Mouse (Mus musculus) stomach, embryonic 15.5 days (tissue): Measurements from ENCODE around the gene Plekhg3. TPM values are rescaled to one million over a fixed set of nuclear protein-coding genes. Genes with fewer than 3 reads are reported as not detected.
A peak's percentile ranks its signal among the peaks of the same experiment; 100 is the strongest.

Source experiments
- ATAC-seq: fragments of 200-750 bp; cut with Nextera tagmentation; 2 replicates; pipeline ENCODE4 v1.8.0; 2017; ENCODE audit warnings: low read depth, moderate number of reproducible peaks, moderate TSS enrichment; ENCODE audit not compliant: insufficient read depth, low FRiP score
- H3K27ac ChIP-seq: fragments of 300-500 bp; sonication (generic); 2 replicates; pipeline ENCODE4 v1.5.1; 2015; ENCODE audit warnings: mild to moderate bottlenecking, inconsistent platforms
- H3K27me3 ChIP-seq: fragments of 300-500 bp; sonication (generic); replicated peaks from 2 replicates; pipeline ENCODE4 v1.6.1; 2015; ENCODE audit warnings: inconsistent platforms
- H3K36me3 ChIP-seq: fragments of 300-500 bp; sonication (generic); 2 replicates; pipeline ENCODE4 v1.6.1; 2015; ENCODE audit warnings: inconsistent platforms
- H3K4me1 ChIP-seq: fragments of 300-500 bp; sonication (generic); 2 replicates; pipeline ENCODE4 v1.6.1; 2015; ENCODE audit warnings: inconsistent platforms
- H3K4me2 ChIP-seq: fragments of 300-500 bp; sonication (generic); 2 replicates; pipeline ENCODE4 v1.6.1; 2015; ENCODE audit warnings: mild to moderate bottlenecking, inconsistent platforms
- H3K4me3 ChIP-seq: fragments of 300-500 bp; sonication (generic); replicated peaks from 2 replicates; pipeline ENCODE4 v1.5.1; 2015; ENCODE audit warnings: inconsistent platforms
- H3K9ac ChIP-seq: fragments of 300-500 bp; sonication (generic); 2 replicates; pipeline ENCODE4 v1.6.1; 2015; ENCODE audit warnings: inconsistent platforms
- H3K9me3 ChIP-seq: fragments of 300-500 bp; sonication (generic); 2 replicates; pipeline ENCODE4 v1.6.1; 2016; ENCODE audit warnings: inconsistent platforms
- WGBS: fragments of 180-500 bp; shearing (Covaris S2); methylation state at CpG from one replicate; pipeline ENCODE4 v1.1.7; 2015; 5-methylcytosine and 5-hydroxymethylcytosine counted together
- polyA plus RNA-seq: library from polyadenylated mRNA; unstranded; fragments of >200 nt; fragmentation: Nextera tagmentation; extraction: Ambion mirVana; gene quantifications from 2 replicates; pipeline ENCODE4 v1.2.1, GENCODE M21; 2015

Gene Plekhg3
- 11.5 and 13.9 TPM in 2 replicates for polyA plus RNA-seq

- H3K9me3 ChIP-seq = no peaks in the 10 kb centered on the region
- 55% methylated on average over 6 of the region's 6 CpGs for WGBS
- H3K4me3 ChIP-seq = no peak within 1 kb of the TSS
- ATAC-seq = no peak
- H3K9ac ChIP-seq = no peak within 1 kb of the TSS
- H3K4me1 ChIP-seq = peaks cover 19% of the 10 kb centered on the region
- H3K27me3 ChIP-seq = no peaks in the 10 kb centered on the region
- no peaks in the 10 kb centered on the region for H3K36me3 ChIP-seq
- peak within 1 kb of the TSS; percentile 96; the same call in 1 of the 2 replicates for H3K4me2 ChIP-seq
- H3K27ac ChIP-seq = peak within 1 kb of the TSS; percentile 41; the same call in 1 of the 2 replicates
Measured at GRCm38 (mm10) chr12:76530580-76531139, at the start of gene Plekhg3. Plekhg3 (plus strand) TSS chr12:76530891.

- Histone ChIP-seq H3K36me3 (no peaks in the 10 kb centered on the region), H3K27ac (no peak overlapping the region; the same call in 1 of the 2 replicates), H3K4me2 (no peak overlapping the region), H3K27me3 (no peaks in the 10 kb centered on the region), H3K4me3 (no peak overlapping the region), H3K4me1 (peaks cover 20% of the 10 kb centered on the region), H3K9me3 (no peaks in the 10 kb centered on the region), H3K9ac (no peak overlapping the region)
- 75% methylated on average over 2 of the region's 2 CpGs for WGBS
- ATAC-seq = no peak
Measured at GRCm38 (mm10) chr12:76482446-76482845, 48.2 kb upstream of the Plekhg3 start.

- Histone ChIP-seq H3K4me3 (no peak overlapping the region), H3K36me3 (no peaks in the 10 kb centered on the region), H3K9me3 (no peaks in the 10 kb centered on the region), H3K27ac (no peak overlapping the region; the same call in 1 of the 2 replicates), H3K9ac (no peak overlapping the region), H3K27me3 (no peaks in the 10 kb centered on the region), H3K4me1 (peaks cover 20% of the 10 kb centered on the region), H3K4me2 (no peak overlapping the region)
- ATAC-seq = no peak
- 82% methylated on average over 2 of the region's 2 CpGs for WGBS
Measured at GRCm38 (mm10) chr12:76482948-76483347, 47.7 kb upstream of the Plekhg3 start.

GRCm38 (mm10) chr12:76484881-76485280 is 45.8 kb upstream of the Plekhg3 start:
- Histone ChIP-seq H3K27ac (peak overlapping the region; percentile 57), H3K36me3 (no peaks in the 10 kb centered on the region), H3K4me3 (no peak overlapping the region), H3K9ac (no peak overlapping the region), H3K27me3 (no peaks in the 10 kb centered on the region), H3K4me1 (peaks cover 10% of the 10 kb centered on the region), H3K4me2 (no peak overlapping the region), H3K9me3 (no peaks in the 10 kb centered on the region)
- 29% methylated on average over 4 of the region's 4 CpGs for WGBS
- ATAC-seq = no peak

GRCm38 (mm10) chr12:76485381-76485780 is 45.3 kb upstream of the Plekhg3 start:
- peak overlapping the region; percentile 57 for H3K27ac ChIP-seq
- no peaks in the 10 kb centered on the region for H3K27me3 ChIP-seq
- no peaks in the 10 kb centered on the region for H3K36me3 ChIP-seq
- H3K9ac ChIP-seq = no peak overlapping the region
- H3K9me3 ChIP-seq = no peaks in the 10 kb centered on the region
- 26% methylated on average over 11 of the region's 11 CpGs for WGBS
- peaks cover 10% of the 10 kb centered on the region for H3K4me1 ChIP-seq
- H3K4me3 ChIP-seq = no peak overlapping the region
- no peak for ATAC-seq
- no peak overlapping the region for H3K4me2 ChIP-seq

GRCm38 (mm10) chr12:76486943-76487342 is 43.7 kb upstream of the Plekhg3 start:
- Histone ChIP-seq H3K4me2 (no peak overlapping the region), H3K9ac (no peak overlapping the region), H3K4me3 (no peak overlapping the region), H3K9me3 (no peaks in the 10 kb centered on the region), H3K27me3 (no peaks in the 10 kb centered on the region), H3K27ac (no peak overlapping the region), H3K36me3 (no peaks in the 10 kb centered on the region), H3K4me1 (peaks cover 10% of the 10 kb centered on the region)
- ATAC-seq = no peak
- WGBS = 65% methylated on average over 9 of the region's 9 CpGs

GRCm38 (mm10) chr12:76490798-76491197 is 39.9 kb upstream of the Plekhg3 start:
- Histone ChIP-seq H3K4me2 (no peak overlapping the region), H3K4me1 (no peaks in the 10 kb centered on the region), H3K27ac (no peak overlapping the region), H3K9me3 (no peaks in the 10 kb centered on the region), H3K27me3 (no peaks in the 10 kb centered on the region), H3K9ac (no peak overlapping the region), H3K4me3 (no peak overlapping the region), H3K36me3 (no peaks in the 10 kb centered on the region)
- no peak for ATAC-seq
- 75% methylated on average over 1 of the region's 1 CpGs for WGBS

- H3K9ac ChIP-seq = no peak overlapping the region
- no peaks in the 10 kb centered on the region for H3K36me3 ChIP-seq
- no peaks in the 10 kb centered on the region for H3K4me1 ChIP-seq
- H3K27me3 ChIP-seq = no peaks in the 10 kb centered on the region
- no peak for ATAC-seq
- peak overlapping the region; percentile 54; the same call in 1 of the 2 replicates for H3K27ac ChIP-seq
- 26% methylated on average over 5 of the region's 5 CpGs for WGBS
- H3K4me2 ChIP-seq = no peak overlapping the region
- no peak overlapping the region for H3K4me3 ChIP-seq
- H3K9me3 ChIP-seq = no peaks in the 10 kb centered on the region
Measured at GRCm38 (mm10) chr12:76493462-76493861, 37.2 kb upstream of the Plekhg3 start.

GRCm38 (mm10) chr12:76495381-76495780 is 35.3 kb upstream of the Plekhg3 start:
- Histone ChIP-seq H3K4me2 (no peak overlapping the region), H3K9me3 (no peaks in the 10 kb centered on the region), H3K36me3 (no peaks in the 10 kb centered on the region), H3K27ac (no peak overlapping the region), H3K4me1 (0 out of 2 replicates have a peak, but pooled peaks cover 5% of the 10 kb centered on the region), H3K27me3 (no peaks in the 10 kb centered on the region), H3K4me3 (no peak overlapping the region), H3K9ac (no peak overlapping the region)
- ATAC-seq = no peak
- 69% methylated on average over 4 of the region's 4 CpGs for WGBS

GRCm38 (mm10) chr12:76496324-76496723 is 34.4 kb upstream of the Plekhg3 start:
- H3K27ac ChIP-seq = no peak overlapping the region
- H3K9me3 ChIP-seq = no peaks in the 10 kb centered on the region
- no peaks in the 10 kb centered on the region for H3K36me3 ChIP-seq
- H3K4me3 ChIP-seq = no peak overlapping the region
- no peak overlapping the region for H3K4me2 ChIP-seq
- 30% methylated on average over 12 of the region's 12 CpGs for WGBS
- H3K9ac ChIP-seq = no peak overlapping the region
- H3K4me1 ChIP-seq = 0 out of 2 replicates have a peak, but pooled peaks cover 5% of the 10 kb centered on the region
- no peak for ATAC-seq
- no peaks in the 10 kb centered on the region for H3K27me3 ChIP-seq

GRCm38 (mm10) chr12:76499276-76499675 is 31.4 kb upstream of the Plekhg3 start:
- Histone ChIP-seq H3K36me3 (no peaks in the 10 kb centered on the region), H3K9ac (no peak overlapping the region), H3K4me2 (no peak overlapping the region), H3K4me3 (no peak overlapping the region), H3K27me3 (no peaks in the 10 kb centered on the region), H3K4me1 (peaks cover 8% of the 10 kb centered on the region; the same call in 1 of the 2 replicates), H3K9me3 (no peaks in the 10 kb centered on the region), H3K27ac (no peak overlapping the region)
- ATAC-seq = no peak
- WGBS = 79% methylated on average over 9 of the region's 9 CpGs

- no peak for ATAC-seq
- no peak overlapping the region for H3K27ac ChIP-seq
- H3K9ac ChIP-seq = no peak overlapping the region
- H3K27me3 ChIP-seq = no peaks in the 10 kb centered on the region
- 80% methylated on average over 6 of the region's 6 CpGs for WGBS
- H3K4me1 ChIP-seq = peaks cover 8% of the 10 kb centered on the region; the same call in 1 of the 2 replicates
- H3K4me3 ChIP-seq = no peak overlapping the region
- no peaks in the 10 kb centered on the region for H3K9me3 ChIP-seq
- no peaks in the 10 kb centered on the region for H3K36me3 ChIP-seq
- H3K4me2 ChIP-seq = no peak overlapping the region
Measured at GRCm38 (mm10) chr12:76500055-76500454, 30.6 kb upstream of the Plekhg3 start.
